Mouse (Mus musculus): ENCODE measurements around the gene Kif16b.
A peak's percentile ranks its signal among the peaks of the same experiment; 100 is the strongest.

The Kif16b gene

GRCm38 (mm10) chr2:142641766-142642165 lies 259.6 kb downstream of the Kif16b start:
- DNase-seq, result no peak

GRCm38 (mm10) chr2:142635606-142636304 lies 265.6 kb downstream of the Kif16b start:
- DNase-seq, result no peak

GRCm38 (mm10) chr2:142633996-142634559 lies 267.3 kb downstream of the Kif16b start:
- DNase-seq, result no peak

GRCm38 (mm10) chr2:142629523-142630312 lies 271.6 kb downstream of the Kif16b start:
- peak; percentile 68 to 78 for DNase-seq

- no peak for DNase-seq
These were observed 275.6 kb downstream of the Kif16b start for GRCm38 (mm10) chr2:142625756-142626155.

GRCm38 (mm10) chr2:142625101-142625500 lies 276.2 kb downstream of the Kif16b start:
- DNase-seq, result no peak

GRCm38 (mm10) chr2:142624254-142624653 lies 277.1 kb downstream of the Kif16b start:
- no peak for DNase-seq

GRCm38 (mm10) chr2:142621152-142621551 lies 280.2 kb downstream of the Kif16b start:
- no peak for DNase-seq

- DNase-seq, result no peak
These were observed 281.4 kb downstream of the Kif16b start for GRCm38 (mm10) chr2:142619926-142620325.

- DNase-seq, result no peak
These were observed 286.8 kb downstream of the Kif16b start for GRCm38 (mm10) chr2:142614535-142614934.

GRCm38 (mm10) chr2:142612359-142612953 lies 288.9 kb downstream of the Kif16b start:
- DNase-seq, result no peak

- DNase-seq, result peak in 1 of 2 experiments; percentile 29
These were observed 290.2 kb downstream of the Kif16b start for GRCm38 (mm10) chr2:142611113-142611512.

- no peak for DNase-seq
These were observed 291.1 kb downstream of the Kif16b start for GRCm38 (mm10) chr2:142610206-142610605.

GRCm38 (mm10) chr2:142608778-142609177 lies 292.6 kb downstream of the Kif16b start:
- DNase-seq, result no peak

- DNase-seq, result no peak
These were observed 296.6 kb downstream of the Kif16b start for GRCm38 (mm10) chr2:142604762-142605161.

GRCm38 (mm10) chr2:142603210-142603609 lies 298.1 kb downstream of the Kif16b start:
- DNase-seq, result no peak

GRCm38 (mm10) chr2:142599235-142599634 lies 302.1 kb downstream of the Kif16b start:
- no peak for DNase-seq

- DNase-seq, result no peak
These were observed 304.9 kb downstream of the Kif16b start for GRCm38 (mm10) chr2:142596176-142597170.

- no peak for DNase-seq
These were observed 310.4 kb downstream of the Kif16b start for GRCm38 (mm10) chr2:142590938-142591337.

GRCm38 (mm10) chr2:142590284-142590724 lies 311.0 kb downstream of the Kif16b start:
- DNase-seq, result no peak

GRCm38 (mm10) chr2:142589403-142590283 lies 311.7 kb downstream of the Kif16b start:
- DNase-seq, result no peak
